Mouse (Mus musculus): ENCODE data around the gene Btbd9.

GRCm38 (mm10) chr17:30533098-30533497 lies 43.2 kb downstream of the Btbd9 start:
- TF ChIP-seq CTCF (IDR thresholded peaks at IDR 0.05; ENCODE audit: extremely low read depth, insufficient read depth, insufficient read length, insufficient replicate concordance) (no peak), POLR2A (IDR thresholded peaks at IDR 0.05; ENCODE audit: low read depth, low read length) (no peak)
